Mouse (Mus musculus) heart, embryonic 13.5 days (tissue): ENCODE data around the gene Gm10721. TPM values are rescaled to one million over a fixed set of nuclear protein-coding genes. Genes with fewer than 3 reads are reported as not detected.
"Not testable (repeated sequence)": the region's sequence is repeated elsewhere in the genome, so short reads cannot be mapped to it uniquely, and the experiment has no call there.

Source experiments
- ATAC-seq: fragments of 200-750 bp; cut with Nextera tagmentation; 2 replicates; pipeline ENCODE4 v1.8.0; 2017; ENCODE audit warnings: moderate TSS enrichment; ENCODE audit not compliant: insufficient number of reproducible peaks, low FRiP score, low TSS enrichment; ENCODE audit errors: extremely low read depth
- H3K27ac ChIP-seq: fragments of 300-500 bp; sonication (generic); replicated peaks from 2 replicates; pipeline ENCODE4 v1.5.1; 2015; ENCODE audit warnings: moderate library complexity, mild to moderate bottlenecking, inconsistent platforms
- H3K27me3 ChIP-seq: fragments of 300-500 bp; sonication (generic); replicated peaks from 2 replicates; pipeline ENCODE4 v1.6.1; 2015; ENCODE audit warnings: mild to moderate bottlenecking, inconsistent platforms
- H3K36me3 ChIP-seq: fragments of 300-500 bp; sonication (generic); 2 replicates; pipeline ENCODE4 v1.6.1; 2015; ENCODE audit warnings: mild to moderate bottlenecking, inconsistent platforms
- H3K4me1 ChIP-seq: fragments of 300-500 bp; sonication (generic); 2 replicates; pipeline ENCODE4 v1.6.1; 2015; ENCODE audit warnings: inconsistent platforms
- H3K4me2 ChIP-seq: fragments of 300-500 bp; sonication (generic); 2 replicates; pipeline ENCODE4 v1.6.1; 2015; ENCODE audit warnings: inconsistent platforms, mild to moderate bottlenecking, moderate library complexity
- H3K4me3 ChIP-seq: fragments of 300-500 bp; sonication (generic); 2 replicates; pipeline ENCODE4 v1.5.1; 2015; ENCODE audit warnings: moderate library complexity, mild to moderate bottlenecking, inconsistent platforms
- H3K9ac ChIP-seq: fragments of 300-500 bp; sonication (generic); 2 replicates; pipeline ENCODE4 v1.6.1; 2015; ENCODE audit warnings: inconsistent platforms, mild to moderate bottlenecking, moderate library complexity
- H3K9me3 ChIP-seq: fragments of 300-500 bp; sonication (generic); 2 replicates; pipeline ENCODE4 v1.6.1; 2016; ENCODE audit warnings: inconsistent platforms
- WGBS: fragments of 180-500 bp; shearing (Covaris S2); methylation state at CpG from one replicate; pipeline ENCODE4 v1.1.7; 2015; ENCODE audit warnings: mixed read lengths; 5-methylcytosine and 5-hydroxymethylcytosine counted together
- polyA plus RNA-seq: library from polyadenylated mRNA; unstranded; fragments of >200 nt; fragmentation: Nextera tagmentation; extraction: Ambion mirVana; gene quantifications from 2 replicates; pipeline ENCODE4 v1.2.1, GENCODE M21; 2015

Gene Gm10721
- polyA plus RNA-seq, 1 experiment from 2014 or later, result 0.48 TPM

- H3K27me3 ChIP-seq, H3K4me3 ChIP-seq, H3K4me2 ChIP-seq, H3K4me1 ChIP-seq, H3K27ac ChIP-seq, H3K9me3 ChIP-seq, H3K36me3 ChIP-seq, ATAC-seq, H3K9ac ChIP-seq: not testable (repeated sequence)
- WGBS, result 69% methylated on average over 6 of the region's 6 CpGs
Measured at GRCm38 (mm10) chr9:3015896-3016295, 3.0 kb downstream of the Gm10721 start.

- ATAC-seq, H3K27ac ChIP-seq, H3K9ac ChIP-seq, H3K4me2 ChIP-seq, H3K36me3 ChIP-seq, H3K27me3 ChIP-seq, H3K4me3 ChIP-seq, H3K4me1 ChIP-seq, H3K9me3 ChIP-seq: not testable (repeated sequence)
- 47% methylated on average over 2 of the region's 9 CpGs for WGBS
Measured at GRCm38 (mm10) chr9:3017108-3017507, 4.2 kb downstream of the Gm10721 start, which contains the start of gene Gm10719. Gene Gm10719, plus strand, starts transcription at chr9:3017408.

- not testable (repeated sequence) for H3K9ac ChIP-seq, H3K4me2 ChIP-seq, H3K27me3 ChIP-seq, H3K9me3 ChIP-seq, H3K4me1 ChIP-seq, ATAC-seq, H3K4me3 ChIP-seq, H3K36me3 ChIP-seq, H3K27ac ChIP-seq
- WGBS, result 58% methylated on average over 9 of the region's 9 CpGs
Measured at GRCm38 (mm10) chr9:3018944-3019343, 6.0 kb downstream of the Gm10721 start.

- H3K9ac ChIP-seq, H3K4me1 ChIP-seq, ATAC-seq, H3K36me3 ChIP-seq, H3K27ac ChIP-seq, H3K9me3 ChIP-seq, H3K4me2 ChIP-seq, H3K4me3 ChIP-seq, H3K27me3 ChIP-seq: not testable (repeated sequence)
- 67% methylated on average over 17 of the region's 19 CpGs for whole genome bisulfite sequencing
Measured at GRCm38 (mm10) chr9:3019835-3020727, 7.1 kb downstream of the Gm10721 start.

- H3K36me3 ChIP-seq, H3K9ac ChIP-seq, H3K9me3 ChIP-seq, H3K27ac ChIP-seq, H3K4me1 ChIP-seq, H3K27me3 ChIP-seq, H3K4me3 ChIP-seq, ATAC-seq, H3K4me2 ChIP-seq: not testable (repeated sequence)
- 68% methylated on average over 11 of the region's 13 CpGs for WGBS
Measured at GRCm38 (mm10) chr9:3022316-3023008, 9.5 kb downstream of the Gm10721 start.

- H3K36me3 ChIP-seq, H3K27ac ChIP-seq: not testable (repeated sequence)
- WGBS, result 67% methylated on average over 12 of the region's 13 CpGs
Measured at GRCm38 (mm10) chr9:3023312-3023984, 10.5 kb downstream of the Gm10721 start, which contains the start of gene Gm10718. Gene Gm10718, plus strand, starts transcription at chr9:3023547.

GRCm38 (mm10) chr9:3023985-3024648 lies 11.2 kb downstream of the Gm10721 start:
- H3K9me3 ChIP-seq, H3K36me3 ChIP-seq, H3K4me1 ChIP-seq, H3K4me2 ChIP-seq, H3K4me3 ChIP-seq, H3K27me3 ChIP-seq, H3K9ac ChIP-seq, ATAC-seq, H3K27ac ChIP-seq: not testable (repeated sequence)
- WGBS, result 69% methylated on average over 16 of the region's 16 CpGs

More at GRCm38 (mm10) chr9:3023312-3023984, 10.5 kb downstream of the Gm10721 start, which contains the start of gene Gm10718:
- not testable (repeated sequence) for H3K4me3 ChIP-seq, H3K4me1 ChIP-seq, H3K4me2 ChIP-seq, H3K9ac ChIP-seq, ATAC-seq, H3K9me3 ChIP-seq, H3K27me3 ChIP-seq

- not testable (repeated sequence) for H3K4me1 ChIP-seq, H3K9ac ChIP-seq, H3K36me3 ChIP-seq, H3K4me2 ChIP-seq, H3K27ac ChIP-seq, H3K27me3 ChIP-seq, ATAC-seq, H3K4me3 ChIP-seq, H3K9me3 ChIP-seq
- WGBS, result 65% methylated on average over 12 of the region's 12 CpGs
Measured at GRCm38 (mm10) chr9:3024912-3025467, 12.1 kb downstream of the Gm10721 start, which contains the start of gene Gm10717. Gene Gm10717, plus strand, starts transcription at chr9:3025417.

GRCm38 (mm10) chr9:3025653-3026052 lies 12.7 kb downstream of the Gm10721 start:
- not testable (repeated sequence) for H3K9ac ChIP-seq, H3K4me1 ChIP-seq, H3K27me3 ChIP-seq, H3K4me2 ChIP-seq, H3K27ac ChIP-seq, ATAC-seq, H3K4me3 ChIP-seq, H3K36me3 ChIP-seq, H3K9me3 ChIP-seq
- WGBS, result 63% methylated on average over 5 of the region's 6 CpGs

- not testable (repeated sequence) for H3K9ac ChIP-seq, ATAC-seq, H3K4me1 ChIP-seq, H3K4me2 ChIP-seq, H3K27ac ChIP-seq, H3K36me3 ChIP-seq, H3K27me3 ChIP-seq, H3K9me3 ChIP-seq, H3K4me3 ChIP-seq
- WGBS, result 70% methylated on average over 5 of the region's 5 CpGs
Measured at GRCm38 (mm10) chr9:3026136-3026535, 13.2 kb downstream of the Gm10721 start.

GRCm38 (mm10) chr9:3026741-3027140 lies 13.8 kb downstream of the Gm10721 start:
- H3K36me3 ChIP-seq, H3K4me1 ChIP-seq, H3K27me3 ChIP-seq, H3K9me3 ChIP-seq, H3K4me2 ChIP-seq, H3K4me3 ChIP-seq, ATAC-seq, H3K27ac ChIP-seq, H3K9ac ChIP-seq: not testable (repeated sequence)
- 59% methylated on average over 9 of the region's 9 CpGs for WGBS
